Mouse (Mus musculus) c-Kit-positive CD71-negative TER-119-negative erythroid progenitor cells, embryonic 14.5 days (primary cell): ENCODE measurements at regions not wholly inside any gene's neighbourhood (a gene's known extent, or its start where the extent isn't known, plus 50 kb on each side); places are given as distances from the start of the nearest gene placed in this dataset.
A peak's percentile ranks its signal among the peaks of the same experiment; 100 is the strongest.

Experiments used
- DNase-seq: peaks from one replicate; pipeline ENCODE4 v3.0.0-alpha.2; 2013; ENCODE audit warnings: low read depth

GRCm38 (mm10) chr13:59393231-59393938, 191.6 kb downstream of the Agtpbp1 start:
- no peak for DNase-seq

DNA sequence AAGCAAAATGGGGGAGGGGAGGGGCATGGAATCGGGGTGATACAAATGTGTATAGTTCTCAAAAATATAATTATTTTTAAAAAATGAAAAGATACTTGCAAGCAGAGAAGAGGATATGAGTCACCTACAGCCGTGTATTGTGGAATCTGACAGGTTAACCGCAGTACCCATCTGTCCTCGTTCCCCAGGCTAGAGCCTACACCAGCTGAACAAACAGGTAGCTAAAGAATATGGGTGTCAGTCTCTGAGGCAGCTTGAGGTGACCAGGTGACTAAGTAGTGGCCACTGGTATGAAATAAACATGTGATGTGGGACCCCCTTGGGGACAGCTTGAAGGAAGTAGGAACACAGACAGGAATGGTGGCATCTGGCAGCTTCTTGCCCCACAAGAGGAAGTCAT, 192.2 kb downstream of the Agtpbp1 start:
- no peak for DNase-seq

- no peak for DNase-seq
Observed at GRCm38 (mm10) chr13:59387627-59388325, 197.3 kb downstream of the Agtpbp1 start.

DNA sequence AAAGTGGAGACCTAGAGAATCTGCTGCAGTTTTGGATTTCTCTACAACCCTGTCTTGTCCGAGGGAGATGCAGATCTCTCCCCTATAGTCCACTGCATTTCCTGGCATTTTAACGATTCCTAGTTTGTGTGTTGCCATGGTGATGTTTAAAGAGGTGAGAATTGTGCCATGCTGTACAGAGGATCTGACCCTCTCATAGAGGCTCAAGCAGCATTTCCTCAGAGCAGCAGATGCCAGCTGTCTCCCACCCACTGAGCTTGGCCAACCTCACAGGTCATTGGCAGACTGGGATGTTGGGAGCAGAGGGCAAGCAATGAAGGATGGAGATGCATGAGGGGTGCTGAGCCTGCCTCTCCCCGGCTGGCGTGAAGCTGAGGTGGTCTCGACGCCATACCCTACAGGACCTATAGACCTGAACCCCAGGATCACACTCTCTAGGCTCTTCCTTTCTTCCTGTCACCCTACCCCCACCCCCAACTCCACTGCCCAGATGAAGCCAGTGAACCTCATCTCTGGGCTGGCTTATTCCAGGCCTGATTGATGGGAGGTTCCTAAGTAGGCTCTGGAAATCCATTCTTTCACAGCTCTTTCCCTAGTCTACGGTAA, 198.0 kb downstream of the Agtpbp1 start:
- DNase-seq: no peak

DNA sequence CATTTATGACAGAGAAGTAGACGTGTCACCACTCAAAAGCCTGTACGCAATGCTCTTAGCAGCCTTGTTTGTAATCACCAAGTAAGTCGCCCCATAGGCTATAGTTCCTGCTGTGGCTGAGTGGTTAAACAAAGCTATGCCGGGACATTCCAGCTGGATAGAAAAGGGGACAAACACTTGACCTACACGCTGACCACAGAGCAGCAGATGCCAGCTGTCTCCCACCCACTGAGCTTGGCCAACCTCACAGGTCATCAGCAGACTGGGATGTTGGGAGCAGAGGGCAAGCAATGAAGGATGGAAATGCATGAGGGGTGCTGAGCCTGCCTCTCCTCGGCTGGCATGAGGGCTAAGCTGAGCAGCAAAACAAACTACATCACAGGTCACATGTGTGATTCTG, 199.2 kb downstream of the Agtpbp1 start:
- DNase-seq: no peak

- no peak for DNase-seq
Observed at GRCm38 (mm10) chr13:59370141-59370816, 214.7 kb downstream of the Agtpbp1 start.

- no peak for DNase-seq
Observed at GRCm38 (mm10) chr13:59368550-59369449, 216.2 kb downstream of the Agtpbp1 start.

DNA sequence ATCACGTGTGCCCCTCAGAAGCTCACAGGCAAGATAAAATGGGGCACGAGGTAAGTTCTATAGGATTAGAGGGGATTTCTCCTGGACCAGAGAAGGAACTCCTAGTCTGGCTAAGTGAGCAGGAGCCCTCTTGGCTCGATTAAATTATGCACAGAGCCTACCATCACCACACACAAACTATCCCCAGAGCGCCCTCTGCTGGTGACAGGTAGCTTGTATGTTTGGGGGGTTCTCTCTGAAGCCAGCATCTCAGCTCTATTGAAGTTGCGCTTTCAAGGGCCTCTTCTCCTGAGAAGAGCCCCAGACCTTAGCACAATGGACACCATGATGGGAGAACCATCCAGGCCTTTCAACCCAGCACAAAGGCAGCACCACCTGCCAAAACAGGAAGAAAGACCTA, 219.6 kb downstream of the Agtpbp1 start:
- peak; percentile 46 for DNase-seq

DNA sequence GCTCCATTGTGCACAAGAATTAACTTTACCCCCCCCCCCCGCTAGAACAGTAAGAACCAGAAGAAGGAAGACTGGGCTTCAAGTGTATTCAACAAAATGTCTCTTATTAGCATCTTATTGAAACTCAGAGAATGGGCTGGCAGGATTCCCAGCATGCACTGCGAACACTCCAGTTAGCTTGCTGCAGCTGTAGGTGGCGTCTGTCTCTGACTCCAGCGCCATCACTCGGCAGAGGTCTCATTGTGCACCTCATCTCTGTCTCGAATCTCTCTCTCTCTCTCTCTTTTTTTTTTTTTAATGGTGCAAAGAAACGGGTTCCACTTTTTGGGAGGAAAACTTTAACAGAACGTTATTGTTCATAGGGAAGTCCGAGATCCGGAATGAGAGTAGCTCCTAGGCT, 221.6 kb downstream of the Agtpbp1 start:
- no peak for DNase-seq

- DNase-seq: no peak
Observed at GRCm38 (mm10) chr13:59361323-59361722, 223.7 kb downstream of the Agtpbp1 start.

GRCm38 (mm10) chr13:59360026-59360425, 225.0 kb downstream of the Agtpbp1 start:
- no peak for DNase-seq

DNA sequence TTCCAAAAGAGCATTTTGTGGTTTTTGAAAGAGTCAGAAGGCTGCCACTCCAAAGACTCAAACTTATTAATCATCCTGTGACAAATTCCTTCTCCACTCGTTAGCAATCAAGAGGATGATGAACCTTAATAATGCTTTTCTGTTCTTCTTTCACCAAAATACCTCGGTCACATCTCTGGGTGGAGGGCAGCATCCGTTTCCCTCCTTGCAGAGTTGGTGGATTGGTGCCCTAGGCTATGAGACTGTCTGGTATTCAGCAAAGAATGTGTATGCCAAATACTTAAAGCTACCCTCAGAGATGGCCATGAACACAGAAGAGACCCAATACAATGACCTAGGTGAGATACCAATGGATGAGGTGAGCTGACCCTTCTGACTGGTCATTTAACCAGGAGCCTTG, 226.6 kb downstream of the Agtpbp1 start:
- no peak for DNase-seq

- no peak for DNase-seq
Observed at GRCm38 (mm10) chr13:59351461-59351860, 233.6 kb downstream of the Agtpbp1 start.

DNA sequence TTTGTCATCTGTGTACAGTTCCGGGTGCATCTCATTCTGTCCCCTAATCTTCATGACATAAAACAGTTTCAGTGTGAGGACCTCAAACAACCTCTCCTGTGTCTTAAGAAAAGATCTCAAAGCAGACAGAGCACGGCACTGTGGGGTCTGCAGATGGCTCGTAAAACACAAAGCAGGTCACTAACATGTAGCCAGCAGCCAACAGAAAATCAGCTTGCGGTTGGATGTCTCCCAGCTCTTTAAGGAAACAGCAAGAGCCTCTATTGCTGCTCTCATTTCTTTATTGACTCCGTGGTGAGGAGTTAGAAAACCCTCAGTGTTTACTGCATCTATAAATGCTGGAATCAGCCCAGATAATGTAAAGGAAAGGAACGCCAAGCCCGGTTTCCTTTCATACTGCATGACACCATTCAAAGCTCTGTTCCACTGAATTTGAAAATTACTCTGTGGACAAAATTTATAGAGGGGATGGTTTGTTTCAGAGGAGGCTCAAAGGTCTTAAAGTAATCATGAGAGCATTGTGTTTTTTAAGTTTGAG, 234.3 kb downstream of the Agtpbp1 start:
- no peak for DNase-seq

GRCm38 (mm10) chr13:59348510-59348909, 236.5 kb downstream of the Agtpbp1 start:
- no peak for DNase-seq

DNA sequence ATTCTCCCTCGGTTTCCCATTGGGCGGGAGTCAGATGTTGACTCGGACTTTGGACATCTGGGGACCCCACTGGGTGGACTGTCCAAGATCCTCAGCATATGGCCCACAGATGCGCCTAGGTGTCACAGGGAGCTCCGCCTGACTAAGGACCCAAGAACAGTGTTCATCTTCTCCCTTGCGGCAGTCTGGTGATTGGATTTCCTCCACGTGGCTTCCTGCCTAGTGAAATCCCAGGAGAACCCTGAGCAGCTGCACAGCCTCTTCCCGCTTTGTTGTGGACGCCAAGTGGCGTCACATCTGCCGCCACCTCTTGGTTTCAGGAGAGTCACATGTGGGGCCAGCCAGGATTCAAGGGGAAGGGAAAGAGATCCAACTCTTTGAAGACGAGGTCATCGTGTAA, 243.2 kb downstream of the Agtpbp1 start:
- no peak for DNase-seq

GRCm38 (mm10) chr13:59338436-59338835, 246.6 kb downstream of the Agtpbp1 start:
- no peak for DNase-seq

DNA sequence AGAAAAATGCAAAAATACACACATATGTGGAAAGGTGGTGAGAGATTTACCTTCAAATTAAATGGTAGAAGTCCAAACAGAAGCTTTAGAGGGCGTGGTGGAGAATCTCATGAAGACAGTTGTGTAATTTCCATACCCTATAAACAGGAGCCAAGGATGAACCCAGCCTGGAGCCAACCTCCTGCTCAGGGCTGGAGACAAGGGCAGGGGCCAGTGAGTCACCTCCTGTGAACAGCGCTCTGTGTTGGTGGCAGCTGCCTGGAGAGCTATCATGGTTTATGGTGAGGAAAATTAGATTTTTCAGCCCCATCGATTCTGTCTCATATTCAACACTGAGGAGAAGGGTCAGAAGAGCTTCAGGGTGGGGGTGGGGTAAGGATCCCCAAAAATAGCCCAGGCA, 261.1 kb downstream of the Agtpbp1 start:
- no peak for DNase-seq

- DNase-seq: peak; percentile 5
Observed at GRCm38 (mm10) chr13:59323441-59323840, 261.6 kb downstream of the Agtpbp1 start.

DNA sequence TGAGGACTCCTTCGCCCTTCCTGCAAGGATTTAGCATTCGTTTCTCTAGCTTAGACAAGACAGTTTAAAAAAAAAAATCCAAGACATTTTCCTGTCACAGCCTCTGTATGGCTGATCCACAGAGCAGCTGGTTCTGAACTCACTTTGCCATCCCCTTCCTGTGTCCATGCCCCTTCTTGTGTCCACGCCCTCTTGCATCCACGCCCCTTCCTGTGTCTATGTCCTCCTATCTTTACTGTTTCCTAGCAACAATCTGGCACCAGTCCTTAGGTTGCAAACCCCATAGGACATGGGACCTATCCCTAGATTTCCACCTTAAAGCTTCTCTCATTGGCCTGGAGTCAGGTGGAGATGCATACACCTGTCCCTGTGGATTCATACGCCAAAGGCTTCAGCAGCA, 264.8 kb downstream of the Agtpbp1 start:
- no peak for DNase-seq

- DNase-seq: no peak
Observed at GRCm38 (mm10) chr13:59317458-59318005, 267.5 kb downstream of the Agtpbp1 start.
